Mouse (Mus musculus): ENCODE data around the gene Icam4. TPM values are rescaled to one million over a fixed set of nuclear protein-coding genes. Genes with fewer than 3 reads are reported as not detected.

Gene Icam4
- polyA plus RNA-seq, 1 experiment from 2014 or later, result 5.4 TPM

GRCm38 (mm10) chr9:21018600-21018999 is 10.6 kb upstream of the Icam4 start:
- no peak overlapping the region for H3K4me3 ChIP-seq (ENCODE audit: low read length)
- WGBS, result 75% methylated on average over 2 of the region's 2 CpGs
- H3K9ac ChIP-seq (ENCODE audit: low read depth, low read length), result no peak overlapping the region
- peaks cover 21% of the 10 kb centered on the region for H3K4me1 ChIP-seq (ENCODE audit: control insufficient read depth, insufficient read depth, low read length)
- H3K27ac ChIP-seq (ENCODE audit: low read length), result no peak overlapping the region
- no peaks in the 10 kb centered on the region for H3K9me3 ChIP-seq (ENCODE audit: control insufficient read depth, low read length)
- H3K27me3 ChIP-seq (replicated peaks; ENCODE audit: control insufficient read depth, insufficient read depth, low read length), result peaks cover 7% of the 10 kb centered on the region; the same call in 1 of the 2 replicates
- H3K36me3 ChIP-seq (ENCODE audit: control insufficient read depth, insufficient read depth, low read length), result no peaks in the 10 kb centered on the region
- no peak overlapping the region for H3K4me2 ChIP-seq (ENCODE audit: low read depth, low read length)
- no peak for ATAC-seq

DNA sequence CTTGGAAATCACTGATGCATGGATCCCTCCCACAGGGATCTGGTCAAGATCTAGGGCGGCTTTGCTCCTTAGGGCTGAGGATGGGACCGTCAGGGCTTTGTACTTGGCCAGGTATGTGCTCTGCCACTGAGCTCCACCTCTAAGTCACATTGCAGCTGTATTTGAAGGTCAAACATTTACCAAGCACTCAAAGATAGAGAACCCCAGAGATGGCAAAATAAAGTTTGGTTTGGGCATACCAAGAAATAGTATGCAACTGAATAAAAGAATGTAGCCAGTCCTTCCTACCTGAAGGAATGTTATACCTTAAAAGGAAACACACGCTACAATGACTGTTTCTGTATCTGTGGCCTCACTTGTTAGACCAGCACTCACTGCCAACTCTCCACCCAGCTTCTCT is 7.8 kb upstream of the Icam4 start:
- H3K9ac ChIP-seq (ENCODE audit: low read depth, low read length), result no peak overlapping the region
- WGBS, result 84% methylated on average over 3 of the region's 3 CpGs

GRCm38 (mm10) chr9:21022288-21022687 is 6.9 kb upstream of the Icam4 start:
- no peak overlapping the region for H3K4me3 ChIP-seq (ENCODE audit: low read length)
- H3K9ac ChIP-seq (ENCODE audit: low read depth, low read length), result no peak overlapping the region
- ATAC-seq, result no peak
- no peaks in the 10 kb centered on the region for H3K27me3 ChIP-seq (replicated peaks; ENCODE audit: control insufficient read depth, insufficient read depth, low read length)
- no peaks in the 10 kb centered on the region for H3K4me1 ChIP-seq (ENCODE audit: control insufficient read depth, insufficient read depth, low read length)
- H3K9me3 ChIP-seq (ENCODE audit: control insufficient read depth, low read length), result no peaks in the 10 kb centered on the region
- WGBS, result 53% methylated on average over 6 of the region's 6 CpGs
- H3K4me2 ChIP-seq (ENCODE audit: low read depth, low read length), result no peak overlapping the region
- no peak overlapping the region for H3K27ac ChIP-seq (ENCODE audit: low read length)
- H3K36me3 ChIP-seq (ENCODE audit: control insufficient read depth, insufficient read depth, low read length), result no peaks in the 10 kb centered on the region

More for the DNA sequence above, 7.8 kb upstream of the Icam4 start:
- Histone ChIP-seq H3K4me2 (ENCODE audit: low read depth, low read length) (no peak overlapping the region), H3K27me3 (replicated peaks; ENCODE audit: control insufficient read depth, insufficient read depth, low read length) (no peaks in the 10 kb centered on the region; the same call in 1 of the 2 replicates), H3K9me3 (ENCODE audit: control insufficient read depth, low read length) (no peaks in the 10 kb centered on the region), H3K27ac (ENCODE audit: low read length) (no peak overlapping the region), H3K36me3 (ENCODE audit: control insufficient read depth, insufficient read depth, low read length) (no peaks in the 10 kb centered on the region), H3K4me3 (ENCODE audit: low read length) (no peak overlapping the region), H3K4me1 (ENCODE audit: control insufficient read depth, insufficient read depth, low read length) (peaks cover 4% of the 10 kb centered on the region)
- ATAC-seq, result no peak

DNA sequence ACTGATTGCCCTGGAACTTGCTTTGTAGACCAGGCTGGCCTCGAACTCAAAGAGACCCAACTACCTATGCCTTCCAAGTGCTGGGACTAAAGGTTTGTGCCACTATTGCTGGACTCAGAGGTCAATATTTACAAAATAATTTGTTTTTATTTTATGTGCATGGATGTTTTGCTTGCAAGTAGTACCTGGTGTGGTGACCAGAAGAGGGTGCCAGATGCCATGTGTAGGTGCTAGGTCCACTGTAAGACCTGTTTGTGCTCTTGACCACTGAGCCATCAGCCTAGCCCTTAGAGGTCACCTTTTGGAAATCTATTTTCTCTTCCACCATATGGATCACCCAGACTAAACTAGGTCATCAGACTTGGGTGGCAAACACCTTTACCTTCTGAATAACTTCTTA is 6.4 kb upstream of the Icam4 start:
- Histone ChIP-seq H3K9me3 (ENCODE audit: control insufficient read depth, low read length) (no peaks in the 10 kb centered on the region), H3K4me1 (ENCODE audit: control insufficient read depth, insufficient read depth, low read length) (no peaks in the 10 kb centered on the region), H3K9ac (ENCODE audit: low read depth, low read length) (no peak overlapping the region), H3K27ac (ENCODE audit: low read length) (no peak overlapping the region), H3K36me3 (ENCODE audit: control insufficient read depth, insufficient read depth, low read length) (no peaks in the 10 kb centered on the region), H3K4me2 (ENCODE audit: low read depth, low read length) (no peak overlapping the region), H3K27me3 (replicated peaks; ENCODE audit: control insufficient read depth, insufficient read depth, low read length) (no peaks in the 10 kb centered on the region; the same call in none of the 2 replicates), H3K4me3 (ENCODE audit: low read length) (no peak overlapping the region)
- 79% methylated on average over 1 of the region's 1 CpGs for WGBS
- ATAC-seq, result no peak

DNA sequence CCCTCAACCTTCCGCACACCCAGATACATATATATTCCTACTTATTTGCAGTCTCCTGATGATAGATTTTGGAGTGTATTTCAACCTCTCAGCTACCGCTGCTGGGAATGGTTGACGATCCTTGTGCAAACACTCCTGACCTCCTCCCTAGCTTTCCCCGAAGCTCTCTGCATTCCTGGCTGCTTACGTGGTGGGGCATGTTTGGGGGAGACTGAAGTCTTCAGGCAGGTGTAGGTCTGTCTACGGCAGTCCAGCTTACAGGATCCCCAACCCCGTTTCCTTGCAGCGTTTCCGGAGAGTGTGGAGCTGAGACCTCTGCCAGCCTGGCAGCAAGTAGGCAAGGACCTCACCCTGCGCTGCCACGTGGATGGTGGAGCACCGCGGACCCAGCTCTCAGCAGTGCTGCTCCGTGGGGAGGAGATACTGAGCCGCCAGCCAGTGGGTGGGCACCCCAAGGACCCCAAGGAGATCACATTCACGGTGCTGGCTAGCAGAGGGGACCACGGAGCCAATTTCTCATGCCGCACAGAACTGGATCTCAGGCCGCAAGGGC is 3.8 kb upstream of the Icam4 start:
- Histone ChIP-seq H3K4me2 (ENCODE audit: low read depth, low read length) (no peak overlapping the region), H3K36me3 (ENCODE audit: control insufficient read depth, insufficient read depth, low read length) (no peaks in the 10 kb centered on the region), H3K4me1 (ENCODE audit: control insufficient read depth, insufficient read depth, low read length) (peaks cover 14% of the 10 kb centered on the region), H3K27me3 (replicated peaks; ENCODE audit: control insufficient read depth, insufficient read depth, low read length) (peaks cover 7% of the 10 kb centered on the region), H3K27ac (ENCODE audit: low read length) (no peak overlapping the region), H3K9ac (ENCODE audit: low read depth, low read length) (no peak overlapping the region), H3K9me3 (ENCODE audit: control insufficient read depth, low read length) (no peaks in the 10 kb centered on the region), H3K4me3 (ENCODE audit: low read length) (no peak overlapping the region)
- 53% methylated on average over 19 of the region's 19 CpGs for WGBS
- no peak for ATAC-seq

- WGBS, result 76% methylated on average over 12 of the region's 12 CpGs
- Histone ChIP-seq H3K27me3 (replicated peaks; ENCODE audit: control insufficient read depth, insufficient read depth, low read length) (peaks cover 11% of the 10 kb centered on the region), H3K27ac (ENCODE audit: low read length) (no peak overlapping the region), H3K36me3 (ENCODE audit: control insufficient read depth, insufficient read depth, low read length) (no peaks in the 10 kb centered on the region), H3K4me2 (ENCODE audit: low read depth, low read length) (no peak overlapping the region), H3K9ac (ENCODE audit: low read depth, low read length) (no peak overlapping the region), H3K9me3 (ENCODE audit: control insufficient read depth, low read length) (no peaks in the 10 kb centered on the region), H3K4me1 (ENCODE audit: control insufficient read depth, insufficient read depth, low read length) (peaks cover 27% of the 10 kb centered on the region), H3K4me3 (ENCODE audit: low read length) (no peak overlapping the region)
- no peak for ATAC-seq
Observed at GRCm38 (mm10) chr9:21026849-21027248, 2.3 kb upstream of the Icam4 start.

GRCm38 (mm10) chr9:21027774-21028290 is 1.3 kb upstream of the Icam4 start:
- peaks cover 20% of the 10 kb centered on the region for H3K27me3 ChIP-seq (replicated peaks; ENCODE audit: control insufficient read depth, insufficient read depth, low read length)
- WGBS, result 61% methylated on average over 8 of the region's 8 CpGs
- H3K4me3 ChIP-seq (ENCODE audit: low read length), result no peak overlapping the region
- H3K4me1 ChIP-seq (ENCODE audit: control insufficient read depth, insufficient read depth, low read length), result peaks cover 37% of the 10 kb centered on the region
- H3K36me3 ChIP-seq (ENCODE audit: control insufficient read depth, insufficient read depth, low read length), result no peaks in the 10 kb centered on the region
- H3K9ac ChIP-seq (ENCODE audit: low read depth, low read length), result no peak overlapping the region
- ATAC-seq, result no peak
- H3K27ac ChIP-seq (ENCODE audit: low read length), result no peak overlapping the region
- H3K9me3 ChIP-seq (ENCODE audit: control insufficient read depth, low read length), result no peaks in the 10 kb centered on the region
- no peak overlapping the region for H3K4me2 ChIP-seq (ENCODE audit: low read depth, low read length)

DNA sequence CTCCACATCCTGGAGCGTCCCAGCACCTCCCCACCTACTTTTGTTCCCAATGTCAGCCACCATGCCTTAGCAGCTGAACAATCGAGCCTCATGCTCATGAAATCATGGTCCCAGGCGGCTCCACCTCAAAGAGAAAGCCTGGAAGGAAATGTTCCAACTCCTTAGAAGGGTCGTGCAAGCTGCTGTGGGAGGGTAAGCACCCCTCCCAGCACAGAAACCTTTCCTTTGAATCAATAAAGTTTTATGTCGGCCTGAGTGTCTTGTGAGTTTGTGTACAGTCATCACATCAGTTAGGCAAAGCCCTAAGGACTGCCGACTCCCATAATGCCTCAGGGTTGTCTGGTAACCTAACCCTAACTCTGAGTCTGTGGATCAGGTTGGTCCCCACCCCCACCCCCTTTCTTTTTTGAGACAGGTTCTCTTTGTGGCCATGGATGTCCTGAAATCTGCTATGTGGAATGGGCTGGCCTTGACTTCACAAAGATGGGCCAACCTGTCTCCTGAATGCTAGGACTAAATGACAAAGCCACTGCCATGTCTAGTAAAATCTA is 538 bp upstream of the Icam4 start:
- peaks cover 42% of the 10 kb centered on the region for H3K4me1 ChIP-seq (ENCODE audit: control insufficient read depth, insufficient read depth, low read length)
- H3K9me3 ChIP-seq (ENCODE audit: control insufficient read depth, low read length), result no peaks in the 10 kb centered on the region
- ATAC-seq, result no peak
- 66% methylated on average over 6 of the region's 6 CpGs for WGBS
- no peak overlapping the region for H3K27ac ChIP-seq (ENCODE audit: low read length)
- no peaks in the 10 kb centered on the region for H3K36me3 ChIP-seq (ENCODE audit: control insufficient read depth, insufficient read depth, low read length)
- H3K27me3 ChIP-seq (replicated peaks; ENCODE audit: control insufficient read depth, insufficient read depth, low read length), result peaks cover 27% of the 10 kb centered on the region
- H3K4me3 ChIP-seq (ENCODE audit: low read length), result no peak overlapping the region
- H3K9ac ChIP-seq (ENCODE audit: low read depth, low read length), result no peak overlapping the region
- H3K4me2 ChIP-seq (ENCODE audit: low read depth, low read length), result no peak overlapping the region

- H3K27ac ChIP-seq (ENCODE audit: low read length), result no peak overlapping the region
- H3K4me2 ChIP-seq (ENCODE audit: low read depth, low read length), result peak overlapping the region; percentile 97
- H3K9ac ChIP-seq (ENCODE audit: low read depth, low read length), result peak overlapping the region; percentile 60
- no peaks in the 10 kb centered on the region for H3K36me3 ChIP-seq (ENCODE audit: control insufficient read depth, insufficient read depth, low read length)
- H3K4me3 ChIP-seq (ENCODE audit: low read length), result peak overlapping the region; percentile 62
- ATAC-seq, result no peak
- peaks cover 38% of the 10 kb centered on the region for H3K27me3 ChIP-seq (replicated peaks; ENCODE audit: control insufficient read depth, insufficient read depth, low read length)
- H3K9me3 ChIP-seq (ENCODE audit: control insufficient read depth, low read length), result no peaks in the 10 kb centered on the region
- 26% methylated on average over 22 of the region's 22 CpGs for WGBS
- H3K4me1 ChIP-seq (ENCODE audit: control insufficient read depth, insufficient read depth, low read length), result peaks cover 43% of the 10 kb centered on the region
Observed at GRCm38 (mm10) chr9:21030055-21030600, 955 bp downstream of the Icam4 start.

All from intestine, embryonic 16.5 days (tissue).